Mouse (Mus musculus) testis, adult 2 months (tissue): ENCODE results near the gene Nmnat1. TPM values are rescaled to one million over a fixed set of nuclear protein-coding genes. Genes with fewer than 3 reads are reported as not detected.

Experiments used
- H3K27ac ChIP-seq: fragments of 200-500 bp; 2 replicates; pipeline ENCODE4 v1.5.1; 2012; ENCODE audit warnings: low read depth, low read length; ENCODE audit not compliant: control insufficient read depth, insufficient read depth
- H3K27me3 ChIP-seq: fragments of 200-500 bp; 2 replicates; pipeline ENCODE4 v1.6.1; 2012; ENCODE audit warnings: mild to moderate bottlenecking, low read length, moderate library complexity; ENCODE audit not compliant: control insufficient read depth, insufficient read depth
- H3K36me3 ChIP-seq: fragments of 200-500 bp; 2 replicates; pipeline ENCODE4 v1.6.1; 2012; ENCODE audit warnings: mild to moderate bottlenecking, low read length; ENCODE audit not compliant: control insufficient read depth, insufficient read depth
- H3K4me1 ChIP-seq: fragments of 200-500 bp; 2 replicates; pipeline ENCODE4 v1.6.1; 2012; ENCODE audit warnings: low read length; ENCODE audit not compliant: control insufficient read depth, insufficient read depth
- H3K4me3 ChIP-seq: fragments of 200-500 bp; 2 replicates; pipeline ENCODE4 v1.5.1; 2012; ENCODE audit warnings: low read depth, mild to moderate bottlenecking, low read length, moderate library complexity, mixed read lengths; ENCODE audit not compliant: control insufficient read depth
- CTCF ChIP-seq: fragments of 200-500 bp; IDR thresholded peaks from 2 replicates; pipeline ENCODE4 v1.5.1; 2012; ENCODE audit warnings: low read depth, mild to moderate bottlenecking, inconsistent platforms, low read length, moderate library complexity; ENCODE audit not compliant: control insufficient read depth, insufficient read depth, insufficient replicate concordance
- POLR2A ChIP-seq: fragments of 200-500 bp; IDR thresholded peaks from 2 replicates; pipeline ENCODE4 v1.6.1; 2012; ENCODE audit warnings: low read depth, mild to moderate bottlenecking, inconsistent platforms, low read length, moderate library complexity; ENCODE audit not compliant: control insufficient read depth
- polyA plus RNA-seq: library from polyadenylated mRNA; depleted of rRNA; stranded (reverse); fragments of >200 nt; gene quantifications from 2 replicates; pipeline ENCODE4 v1.2.3, GENCODE M21; 2012; rRNA removed

The Nmnat1 gene
- 29.0 and 30.2 TPM in 2 replicates for polyA plus RNA-seq

GRCm38 (mm10) chr4:149485053-149485824 is at the start of gene Nmnat1, which contains the start of gene Lzic:
Gene Nmnat1, minus strand, starts transcription at chr4:149485202.
Gene Lzic, plus strand, starts transcription at chr4:149485229.
- Histone ChIP-seq H3K27me3 (no peaks in the 10 kb centered on the region), H3K4me1 (peaks cover 7% of the 10 kb centered on the region), H3K27ac (peak within 1 kb of the TSS; percentile 80), H3K36me3 (peaks cover 9% of the 10 kb centered on the region), H3K4me3 (peak within 1 kb of the TSS; percentile 95)
- TF ChIP-seq CTCF: 0 out of 2 replicates have a peak, but pooled peaks have one; percentile 4
- TF ChIP-seq POLR2A: peak; percentile 68

- H3K27me3 ChIP-seq: no peaks in the 10 kb centered on the region
- H3K36me3 ChIP-seq: no peaks in the 10 kb centered on the region
- H3K4me1 ChIP-seq: peaks cover 2% of the 10 kb centered on the region; the same call in 1 of the 2 replicates
- no peak overlapping the region; the same call in 1 of the 2 replicates for H3K27ac ChIP-seq
- H3K4me3 ChIP-seq: no peak overlapping the region
- no peak for TF ChIP-seq POLR2A
- no peak for TF ChIP-seq CTCF
Observed at GRCm38 (mm10) chr4:149529691-149530090, 44.7 kb upstream of the Nmnat1 start.

GRCm38 (mm10) chr4:149527621-149528354 is 42.8 kb upstream of the Nmnat1 start:
- no peak for TF ChIP-seq POLR2A
- no peak for TF ChIP-seq CTCF
- no peaks in the 10 kb centered on the region for H3K27me3 ChIP-seq
- no peak overlapping the region for H3K4me3 ChIP-seq
- H3K27ac ChIP-seq: no peak overlapping the region
- peaks cover 2% of the 10 kb centered on the region; the same call in 1 of the 2 replicates for H3K4me1 ChIP-seq
- H3K36me3 ChIP-seq: no peaks in the 10 kb centered on the region

GRCm38 (mm10) chr4:149526330-149526729 is 41.3 kb upstream of the Nmnat1 start:
- TF ChIP-seq CTCF (no peak), POLR2A (no peak)
- H3K36me3 ChIP-seq: no peaks in the 10 kb centered on the region
- H3K4me1 ChIP-seq: peaks cover 2% of the 10 kb centered on the region; the same call in 1 of the 2 replicates
- H3K4me3 ChIP-seq: no peak overlapping the region
- H3K27ac ChIP-seq: no peak overlapping the region
- no peaks in the 10 kb centered on the region for H3K27me3 ChIP-seq

- TF ChIP-seq CTCF (no peak), POLR2A (no peak)
- Histone ChIP-seq H3K4me3 (no peak overlapping the region), H3K36me3 (no peaks in the 10 kb centered on the region), H3K4me1 (peaks cover 2% of the 10 kb centered on the region; the same call in 1 of the 2 replicates), H3K27me3 (no peaks in the 10 kb centered on the region), H3K27ac (no peak overlapping the region)
Observed at GRCm38 (mm10) chr4:149525811-149526210, 40.8 kb upstream of the Nmnat1 start.

GRCm38 (mm10) chr4:149525170-149525569 is 40.2 kb upstream of the Nmnat1 start:
- Histone ChIP-seq H3K4me1 (peaks cover 2% of the 10 kb centered on the region; the same call in 1 of the 2 replicates), H3K27ac (no peak overlapping the region), H3K27me3 (no peaks in the 10 kb centered on the region), H3K4me3 (no peak overlapping the region), H3K36me3 (no peaks in the 10 kb centered on the region)
- TF ChIP-seq POLR2A (no peak), CTCF (no peak)

- Histone ChIP-seq H3K27ac (no peak overlapping the region), H3K4me1 (peaks cover 2% of the 10 kb centered on the region; the same call in 1 of the 2 replicates), H3K36me3 (no peaks in the 10 kb centered on the region), H3K4me3 (no peak overlapping the region), H3K27me3 (no peaks in the 10 kb centered on the region)
- TF ChIP-seq POLR2A (no peak), CTCF (no peak)
Observed at GRCm38 (mm10) chr4:149523961-149524360, 39.0 kb upstream of the Nmnat1 start.
